Mouse (Mus musculus) embryonic facial prominence, embryonic 15.5 days (tissue): ENCODE results near the gene Mdh1. TPM values are rescaled to one million over a fixed set of nuclear protein-coding genes. Genes with fewer than 3 reads are reported as not detected.
"Not testable (repeated sequence)": the region's sequence is repeated elsewhere in the genome, so short reads cannot be mapped to it uniquely, and the experiment has no call there.

Source experiments
- ATAC-seq: fragments of 200-750 bp; cut with Nextera tagmentation; 2 replicates; pipeline ENCODE4 v1.8.0; 2017; ENCODE audit warnings: low read depth, moderate TSS enrichment; ENCODE audit not compliant: insufficient number of reproducible peaks, low FRiP score, low TSS enrichment
- H3K27ac ChIP-seq: fragments of 300-500 bp; sonication (generic); replicated peaks from 2 replicates; pipeline ENCODE4 v1.5.1; 2015; ENCODE audit warnings: mild to moderate bottlenecking, inconsistent platforms
- H3K27me3 ChIP-seq: fragments of 300-500 bp; sonication (generic); 2 replicates; pipeline ENCODE4 v1.6.1; 2015; ENCODE audit warnings: inconsistent platforms
- H3K36me3 ChIP-seq: fragments of 300-500 bp; sonication (generic); 2 replicates; pipeline ENCODE4 v1.6.1; 2015; ENCODE audit warnings: mild to moderate bottlenecking, inconsistent platforms
- H3K4me1 ChIP-seq: fragments of 300-500 bp; sonication (generic); 2 replicates; pipeline ENCODE4 v1.6.1; 2015; ENCODE audit warnings: inconsistent platforms
- H3K4me2 ChIP-seq: fragments of 300-500 bp; sonication (generic); replicated peaks from 2 replicates; pipeline ENCODE4 v1.6.1; 2015; ENCODE audit warnings: mild to moderate bottlenecking, inconsistent platforms
- H3K4me3 ChIP-seq: fragments of 300-500 bp; sonication (generic); replicated peaks from 2 replicates; pipeline ENCODE4 v1.5.1; 2015; ENCODE audit warnings: mild to moderate bottlenecking, inconsistent platforms
- H3K9ac ChIP-seq: fragments of 300-500 bp; sonication (generic); 2 replicates; pipeline ENCODE4 v1.6.1; 2015; ENCODE audit warnings: inconsistent platforms
- H3K9me3 ChIP-seq: fragments of 300-500 bp; sonication (generic); replicated peaks from 2 replicates; pipeline ENCODE4 v1.6.1; 2016; ENCODE audit warnings: inconsistent platforms
- WGBS: fragments of 180-500 bp; shearing (Covaris S2); methylation state at CpG from one replicate; pipeline ENCODE4 v1.1.7; 2015; 5-methylcytosine and 5-hydroxymethylcytosine counted together
- polyA plus RNA-seq: library from polyadenylated mRNA; unstranded; fragments of >200 nt; fragmentation: Nextera tagmentation; extraction: Ambion mirVana; gene quantifications from 2 replicates; pipeline ENCODE4 v1.2.1, GENCODE M21; 2015

Gene Mdh1
- polyA plus RNA-seq, 1 experiment from 2014 or later: 394 TPM

DNA sequence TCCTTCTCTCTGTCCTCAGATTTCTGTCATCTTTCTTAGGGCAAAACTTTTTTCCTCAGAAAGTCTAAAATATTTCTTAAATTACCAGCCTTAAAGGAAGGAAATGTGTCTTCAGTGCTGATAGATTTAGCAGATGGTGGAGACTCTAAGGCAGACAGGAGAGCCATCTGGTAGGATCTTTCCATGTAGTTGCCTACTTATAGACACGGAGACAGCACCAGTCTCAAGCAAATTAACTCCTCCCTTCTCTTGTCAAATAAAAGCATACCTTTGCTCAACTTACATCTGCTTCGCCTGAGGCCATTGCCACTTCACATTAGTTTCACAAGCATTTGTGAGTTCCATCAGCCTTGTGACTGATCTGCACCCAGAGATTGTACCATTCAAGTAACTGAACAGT lies 27.1 kb downstream of the Mdh1 start:
- Histone ChIP-seq H3K27me3 (no peaks in the 10 kb centered on the region), H3K27ac (no peak overlapping the region), H3K9me3 (no peaks in the 10 kb centered on the region), H3K4me2 (no peak overlapping the region), H3K9ac (no peak overlapping the region), H3K4me3 (no peak overlapping the region), H3K4me1 (no peaks in the 10 kb centered on the region), H3K36me3 (no peaks in the 10 kb centered on the region)
- ATAC-seq: no peak
- 34% methylated on average over 2 of the region's 2 CpGs for WGBS

DNA sequence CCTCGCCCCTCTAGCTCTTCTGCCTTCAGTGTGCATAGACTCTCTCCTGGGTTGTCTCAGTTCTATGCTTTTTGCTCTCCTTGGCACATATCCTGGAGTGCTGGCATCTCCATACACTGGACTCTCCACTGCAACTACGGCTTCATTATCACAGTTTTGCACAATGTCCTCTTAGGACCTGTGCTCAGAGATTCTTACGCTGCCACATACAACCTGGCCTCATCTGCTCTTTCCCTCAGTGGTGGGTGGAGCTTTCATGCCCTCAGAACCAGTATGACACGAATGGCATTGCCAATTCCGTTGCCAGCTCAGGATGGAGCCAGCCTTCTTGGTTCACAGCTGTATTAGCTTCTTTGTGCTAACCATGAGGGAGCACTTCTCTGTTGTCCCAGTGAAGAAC lies 29.4 kb downstream of the Mdh1 start:
- Histone ChIP-seq H3K9ac (no peak overlapping the region), H3K27ac (no peak overlapping the region), H3K4me1 (no peaks in the 10 kb centered on the region), H3K4me3 (no peak overlapping the region), H3K4me2 (no peak overlapping the region), H3K36me3 (no peaks in the 10 kb centered on the region), H3K27me3 (no peaks in the 10 kb centered on the region), H3K9me3 (no peaks in the 10 kb centered on the region)
- ATAC-seq: no peak
- 78% methylated on average over 5 of the region's 5 CpGs for WGBS

DNA sequence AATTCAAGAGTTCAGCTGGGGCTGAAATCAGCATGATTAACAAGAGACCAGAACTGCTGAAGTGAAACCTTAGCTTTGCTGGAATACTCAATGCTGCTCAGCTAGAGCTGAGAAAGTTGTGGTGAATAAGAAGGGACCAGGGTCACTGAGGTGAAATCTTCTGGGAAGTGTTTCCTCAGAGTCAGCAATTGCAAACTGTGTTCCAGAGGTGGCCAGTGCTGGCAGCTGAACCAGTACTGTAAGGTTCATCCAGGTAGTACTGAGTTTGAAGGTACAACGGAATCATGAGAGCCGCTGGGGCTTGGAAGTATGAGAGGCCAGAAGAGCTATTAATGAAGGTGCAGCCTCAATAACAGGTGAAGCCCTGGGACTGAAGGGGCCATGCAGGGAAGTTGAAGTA lies 31.5 kb downstream of the Mdh1 start:
- 94% methylated on average over 2 of the region's 2 CpGs for WGBS
- Histone ChIP-seq H3K4me3 (no peak overlapping the region), H3K9me3 (no peaks in the 10 kb centered on the region), H3K9ac (no peak overlapping the region), H3K27me3 (no peaks in the 10 kb centered on the region), H3K27ac (no peak overlapping the region), H3K4me1 (no peaks in the 10 kb centered on the region), H3K4me2 (no peak overlapping the region), H3K36me3 (no peaks in the 10 kb centered on the region)
- no peak for ATAC-seq

DNA sequence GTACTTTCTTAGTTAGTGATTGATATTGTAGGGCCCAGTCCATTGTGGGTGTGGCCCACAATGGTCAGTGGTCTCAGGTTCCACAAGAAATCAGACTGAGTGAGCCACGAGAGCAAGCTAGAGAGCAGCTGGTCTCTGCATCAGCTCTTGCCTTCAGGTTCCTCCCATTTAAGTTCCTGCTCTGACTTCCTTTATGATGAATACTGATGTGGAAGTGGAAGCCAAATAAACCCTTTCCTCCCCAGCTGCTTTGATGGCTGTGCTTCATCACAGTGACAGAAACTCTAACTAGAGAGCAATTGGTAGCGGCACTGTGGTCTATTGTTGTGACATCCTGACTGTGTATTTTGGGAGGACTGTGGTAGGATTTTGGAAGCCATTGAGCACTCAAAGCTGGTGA lies 32.1 kb downstream of the Mdh1 start:
- Histone ChIP-seq H3K36me3 (no peaks in the 10 kb centered on the region), H3K9me3 (no peaks in the 10 kb centered on the region), H3K4me3 (no peak overlapping the region), H3K4me1 (no peaks in the 10 kb centered on the region), H3K27ac (no peak overlapping the region), H3K27me3 (no peaks in the 10 kb centered on the region), H3K4me2 (no peak overlapping the region), H3K9ac (no peak overlapping the region)
- 64% methylated on average over 2 of the region's 2 CpGs for WGBS
- ATAC-seq: no peak

DNA sequence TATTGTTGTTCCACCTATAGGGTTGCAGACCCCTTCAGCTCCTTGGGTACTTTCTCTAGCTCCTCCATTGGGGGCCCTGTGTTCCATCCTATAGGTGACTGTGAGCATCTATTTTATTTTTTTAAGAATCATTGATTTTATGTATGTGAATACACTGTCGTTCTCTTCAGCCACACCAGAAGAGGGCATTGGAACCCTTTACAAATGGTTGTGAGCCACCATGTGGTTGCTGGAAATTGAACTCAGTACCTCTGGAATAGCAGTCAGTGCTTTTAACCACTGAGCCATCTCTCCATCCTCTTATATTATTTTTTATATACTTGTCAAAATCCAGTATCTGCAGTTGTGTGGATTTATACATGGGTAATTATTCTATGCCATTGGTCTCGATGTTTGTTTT lies 41.3 kb downstream of the Mdh1 start:
- H3K4me3 ChIP-seq, H3K27me3 ChIP-seq, H3K9ac ChIP-seq, H3K27ac ChIP-seq, H3K9me3 ChIP-seq, ATAC-seq, H3K4me1 ChIP-seq, H3K4me2 ChIP-seq, H3K36me3 ChIP-seq: not testable (repeated sequence)
- 81% methylated on average over 2 of the region's 2 CpGs for WGBS

DNA sequence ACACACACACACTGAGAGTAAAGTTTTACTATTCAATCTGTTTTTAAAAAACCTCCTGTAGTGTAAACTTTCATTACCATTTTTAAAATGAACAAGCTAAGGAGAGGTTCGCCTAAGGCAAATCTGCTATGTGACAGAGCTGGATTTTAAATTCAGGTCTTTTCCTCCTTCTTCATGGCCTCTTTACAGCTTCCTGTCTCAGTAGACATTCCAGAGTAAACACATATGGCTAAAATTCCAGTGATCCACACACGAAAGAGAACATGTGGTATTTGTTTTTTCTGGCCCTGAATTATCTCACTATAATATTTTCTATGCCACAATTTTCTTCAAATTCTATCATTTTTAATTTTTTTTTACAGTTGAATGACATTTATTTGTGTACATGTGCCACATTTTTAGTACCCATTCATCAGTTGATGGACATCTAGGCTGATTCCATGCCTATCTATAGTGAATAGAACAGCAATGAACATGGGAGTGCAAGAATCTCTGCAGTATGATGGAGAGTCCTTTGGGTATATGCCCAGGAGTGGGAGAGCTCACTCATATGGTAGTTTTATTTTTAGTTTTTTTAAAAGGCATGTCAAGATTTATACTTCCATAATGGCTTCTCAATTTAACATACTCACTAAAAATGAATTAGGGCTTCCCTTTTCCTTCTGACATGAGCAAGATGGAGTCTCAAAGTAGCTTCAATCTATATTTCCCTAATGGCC lies 43.3 kb downstream of the Mdh1 start:
- Histone ChIP-seq H3K4me3 (no peak overlapping the region), H3K27ac (no peak overlapping the region), H3K27me3 (no peaks in the 10 kb centered on the region), H3K36me3 (no peaks in the 10 kb centered on the region), H3K9me3 (no peaks in the 10 kb centered on the region), H3K4me2 (no peak overlapping the region), H3K4me1 (no peaks in the 10 kb centered on the region), H3K9ac (no peak overlapping the region)
- 29% methylated on average over 2 of the region's 2 CpGs for WGBS
- ATAC-seq: no peak

DNA sequence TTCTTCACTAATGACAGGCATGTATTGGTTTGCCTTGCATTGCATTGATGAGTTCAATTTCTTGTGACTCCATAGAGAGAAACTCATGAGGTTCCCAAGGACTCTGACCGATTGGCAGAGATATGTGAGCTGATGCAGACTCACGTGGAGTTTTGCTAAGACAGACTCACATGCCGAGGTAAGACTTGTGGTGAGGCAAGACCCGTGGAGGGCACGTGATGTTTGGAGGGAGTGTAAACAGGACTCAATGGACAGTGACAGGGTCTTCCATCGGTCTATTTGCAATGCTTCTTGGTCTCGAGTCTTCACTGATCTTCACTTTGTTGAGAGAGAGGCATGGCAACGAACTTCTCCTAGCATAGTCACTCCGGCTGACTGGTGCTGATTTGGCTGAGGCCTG lies 54.4 kb downstream of the Mdh1 start:
- Histone ChIP-seq H3K9me3 (no peaks in the 10 kb centered on the region), H3K9ac (no peak overlapping the region), H3K4me2 (no peak overlapping the region), H3K27me3 (no peaks in the 10 kb centered on the region), H3K36me3 (no peaks in the 10 kb centered on the region), H3K4me3 (no peak overlapping the region), H3K27ac (no peak overlapping the region), H3K4me1 (no peaks in the 10 kb centered on the region)
- ATAC-seq: no peak
- 85% methylated on average over 9 of the region's 9 CpGs for whole genome bisulfite sequencing

DNA sequence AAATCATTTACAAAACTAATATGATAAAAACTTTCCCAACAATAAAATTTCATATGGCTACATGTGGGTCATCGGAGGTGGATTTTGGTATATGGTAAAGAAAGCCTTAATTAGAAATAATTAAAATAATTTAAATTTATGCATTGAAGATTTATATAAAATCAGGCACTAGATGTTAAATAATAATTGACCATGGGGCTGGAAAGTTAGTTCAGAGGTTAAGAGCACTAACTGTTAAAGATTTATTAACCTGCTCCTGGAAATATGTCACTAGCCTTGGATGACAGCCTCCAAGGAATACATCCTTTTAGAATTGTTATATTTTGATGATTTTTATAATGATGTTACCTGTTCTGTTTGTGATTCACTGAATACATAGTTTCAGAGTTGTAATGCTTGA lies 55.8 kb downstream of the Mdh1 start:
- H3K4me2 ChIP-seq, H3K9me3 ChIP-seq, H3K27ac ChIP-seq, ATAC-seq, H3K36me3 ChIP-seq, H3K4me3 ChIP-seq, H3K9ac ChIP-seq, H3K27me3 ChIP-seq, H3K4me1 ChIP-seq: not testable (repeated sequence)
- 96% methylated on average over 1 of the region's 1 CpGs for WGBS

DNA sequence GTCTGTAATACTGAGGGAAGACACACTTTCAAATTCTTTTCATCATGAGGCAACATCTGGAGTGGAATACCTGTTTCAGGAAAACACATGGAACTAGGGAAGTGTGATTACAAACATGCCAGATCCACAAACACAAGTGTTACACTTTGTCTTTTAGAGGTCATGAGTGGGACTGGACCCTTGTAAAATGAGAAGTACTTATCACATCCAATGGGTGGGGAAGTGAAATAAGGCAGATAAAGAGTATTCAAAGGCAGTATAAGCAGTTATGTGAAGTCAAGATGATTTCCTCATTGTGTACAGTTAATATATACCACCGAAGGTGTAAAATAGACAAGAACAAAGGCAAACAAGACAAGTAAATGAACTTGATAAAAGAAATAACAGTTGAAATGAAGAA lies 61.6 kb downstream of the Mdh1 start:
- not testable (repeated sequence) for ATAC-seq, H3K27me3 ChIP-seq, H3K36me3 ChIP-seq, H3K4me2 ChIP-seq, H3K9ac ChIP-seq, H3K4me1 ChIP-seq, H3K4me3 ChIP-seq, H3K9me3 ChIP-seq, H3K27ac ChIP-seq
- WGBS: 89% methylated on average over 1 of the region's 1 CpGs

DNA sequence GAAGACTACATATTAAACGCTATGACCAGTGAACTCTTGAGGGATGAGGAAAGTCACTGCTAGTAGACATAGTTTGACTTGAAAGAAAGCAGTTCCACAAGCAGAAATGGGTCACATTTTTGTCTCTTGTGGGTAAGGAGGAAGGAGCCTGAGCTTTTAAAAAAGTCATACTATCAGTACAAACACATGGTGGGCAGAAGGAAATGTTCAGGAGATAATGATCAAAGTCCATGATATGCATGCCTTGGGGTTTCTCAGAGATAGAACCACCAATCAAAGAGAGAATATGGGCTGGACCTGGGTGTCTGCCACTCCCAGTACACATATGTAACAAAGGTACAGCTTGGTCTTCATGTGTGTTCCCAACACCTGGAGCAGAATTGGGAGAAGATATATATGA lies 63.5 kb downstream of the Mdh1 start:
- H3K36me3 ChIP-seq, H3K9me3 ChIP-seq, ATAC-seq, H3K9ac ChIP-seq, H3K4me1 ChIP-seq, H3K4me2 ChIP-seq, H3K27me3 ChIP-seq, H3K27ac ChIP-seq, H3K4me3 ChIP-seq: not testable (repeated sequence)
- WGBS: 81% methylated on average over 1 of the region's 1 CpGs

DNA sequence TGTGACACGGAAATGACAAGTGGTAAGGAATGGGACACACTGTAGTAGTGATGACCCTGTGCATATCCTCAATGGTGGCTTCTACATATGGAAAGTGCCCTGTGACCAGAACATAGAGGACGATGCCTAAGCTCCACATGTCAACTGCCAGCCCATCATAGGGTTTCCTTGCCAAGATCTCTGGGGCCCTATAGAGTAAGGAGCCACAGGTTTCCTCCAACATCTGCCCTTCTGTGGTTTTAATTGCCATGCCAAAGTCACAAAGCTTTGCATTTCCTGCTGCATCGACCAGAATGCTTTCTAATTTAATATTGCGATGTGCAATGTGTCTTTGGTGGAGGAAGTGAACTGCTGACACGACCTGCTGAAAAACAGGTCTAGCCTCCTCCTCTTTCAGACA lies 65.1 kb downstream of the Mdh1 start:
- not testable (repeated sequence) for H3K27me3 ChIP-seq, H3K9ac ChIP-seq, ATAC-seq, H3K9me3 ChIP-seq, H3K4me3 ChIP-seq, H3K4me2 ChIP-seq, H3K4me1 ChIP-seq, H3K27ac ChIP-seq, H3K36me3 ChIP-seq
- 79% methylated on average over 5 of the region's 5 CpGs for WGBS
